Mouse (Mus musculus): ENCODE data around the gene Faf2. TPM values are rescaled to one million over a fixed set of nuclear protein-coding genes. Genes with fewer than 3 reads are reported as not detected.

Gene Faf2
- polyA plus RNA-seq, 1 experiment from 2014 or later: 64.9 TPM

GRCm38 (mm10) chr13:54650461-54650860 lies 28.9 kb downstream of the Faf2 start:
- no peak overlapping the region for H3K4me2 ChIP-seq
- no peak overlapping the region for H3K4me3 ChIP-seq
- H3K27me3 ChIP-seq: no peaks in the 10 kb centered on the region
- ATAC-seq (ENCODE audit: low FRiP score, low read depth): no peak
- peaks cover 85% of the 10 kb centered on the region for H3K36me3 ChIP-seq
- H3K9ac ChIP-seq: no peak overlapping the region
- 97% methylated on average over 3 of the region's 3 CpGs for WGBS
- H3K9me3 ChIP-seq: no peaks in the 10 kb centered on the region
- H3K27ac ChIP-seq (replicated peaks): no peak overlapping the region
- H3K4me1 ChIP-seq (replicated peaks): no peaks in the 10 kb centered on the region

- Histone ChIP-seq H3K9me3 (no peaks in the 10 kb centered on the region), H3K27ac (replicated peaks) (no peak overlapping the region), H3K4me1 (replicated peaks) (no peaks in the 10 kb centered on the region), H3K27me3 (no peaks in the 10 kb centered on the region), H3K36me3 (peaks cover 62% of the 10 kb centered on the region), H3K4me3 (no peak overlapping the region), H3K9ac (no peak overlapping the region), H3K4me2 (no peak overlapping the region)
- 51% methylated on average over 5 of the region's 5 CpGs for WGBS
- ATAC-seq (ENCODE audit: low FRiP score, low read depth): no peak
Observed at GRCm38 (mm10) chr13:54660877-54661276, 39.3 kb downstream of the Faf2 start.

- H3K9me3 ChIP-seq: no peaks in the 10 kb centered on the region
Observed at GRCm38 (mm10) chr13:54661358-54661757, 39.8 kb downstream of the Faf2 start.

GRCm38 (mm10) chr13:54663999-54664398 lies 42.4 kb downstream of the Faf2 start:
- Histone ChIP-seq H3K36me3 (peaks cover 34% of the 10 kb centered on the region), H3K9ac (no peak overlapping the region), H3K27me3 (no peaks in the 10 kb centered on the region), H3K4me2 (no peak overlapping the region), H3K9me3 (no peaks in the 10 kb centered on the region), H3K27ac (replicated peaks) (no peak overlapping the region), H3K4me1 (replicated peaks) (no peaks in the 10 kb centered on the region), H3K4me3 (no peak overlapping the region)
- no peak for ATAC-seq (ENCODE audit: low FRiP score, low read depth)
- 93% methylated on average over 4 of the region's 4 CpGs for WGBS

More at GRCm38 (mm10) chr13:54661358-54661757, 39.8 kb downstream of the Faf2 start:
- Histone ChIP-seq H3K36me3 (peaks cover 59% of the 10 kb centered on the region), H3K4me2 (no peak overlapping the region), H3K27me3 (no peaks in the 10 kb centered on the region), H3K4me3 (no peak overlapping the region), H3K27ac (replicated peaks) (no peak overlapping the region), H3K9ac (no peak overlapping the region), H3K4me1 (replicated peaks) (no peaks in the 10 kb centered on the region)
- 77% methylated on average over 12 of the region's 12 CpGs for WGBS
- no peak for ATAC-seq (ENCODE audit: low FRiP score, low read depth)

- Histone ChIP-seq H3K27me3 (no peaks in the 10 kb centered on the region), H3K27ac (replicated peaks) (no peak overlapping the region), H3K9ac (no peak overlapping the region), H3K4me3 (no peak overlapping the region), H3K4me1 (replicated peaks) (no peaks in the 10 kb centered on the region), H3K9me3 (no peaks in the 10 kb centered on the region), H3K36me3 (peaks cover 32% of the 10 kb centered on the region), H3K4me2 (no peak overlapping the region)
- no peak for ATAC-seq (ENCODE audit: low FRiP score, low read depth)
- WGBS: 91% methylated on average over 1 of the region's 1 CpGs
Observed at GRCm38 (mm10) chr13:54664509-54664908, 42.9 kb downstream of the Faf2 start.

GRCm38 (mm10) chr13:54665062-54665461 lies 43.5 kb downstream of the Faf2 start:
- H3K27me3 ChIP-seq: no peaks in the 10 kb centered on the region
- no peak for ATAC-seq (ENCODE audit: low FRiP score, low read depth)
- H3K27ac ChIP-seq (replicated peaks): no peak overlapping the region
- 97% methylated on average over 7 of the region's 7 CpGs for WGBS
- H3K9me3 ChIP-seq: no peaks in the 10 kb centered on the region
- H3K4me1 ChIP-seq (replicated peaks): no peaks in the 10 kb centered on the region
- H3K9ac ChIP-seq: no peak overlapping the region
- H3K4me3 ChIP-seq: no peak overlapping the region
- H3K36me3 ChIP-seq: peaks cover 28% of the 10 kb centered on the region
- no peak overlapping the region for H3K4me2 ChIP-seq

- Histone ChIP-seq H3K36me3 (no peaks in the 10 kb centered on the region), H3K4me2 (no peak overlapping the region), H3K9ac (no peak overlapping the region), H3K4me3 (no peak overlapping the region), H3K27ac (replicated peaks) (no peak overlapping the region), H3K9me3 (no peaks in the 10 kb centered on the region), H3K4me1 (replicated peaks) (no peaks in the 10 kb centered on the region), H3K27me3 (no peaks in the 10 kb centered on the region)
- ATAC-seq (ENCODE audit: low FRiP score, low read depth): no peak
- 61% methylated on average over 2 of the region's 2 CpGs for WGBS
Observed at GRCm38 (mm10) chr13:54670491-54670890, 48.9 kb downstream of the Faf2 start.

GRCm38 (mm10) chr13:54675895-54676590 lies 54.5 kb downstream of the Faf2 start:
- no peak for ATAC-seq (ENCODE audit: low FRiP score, low read depth)
- WGBS: 74% methylated on average over 11 of the region's 11 CpGs
- H3K9me3 ChIP-seq: no peaks in the 10 kb centered on the region
- no peaks in the 10 kb centered on the region for H3K4me1 ChIP-seq (replicated peaks)
- no peak overlapping the region for H3K4me2 ChIP-seq
- H3K27ac ChIP-seq (replicated peaks): no peak overlapping the region
- H3K36me3 ChIP-seq: peaks cover 15% of the 10 kb centered on the region
- no peaks in the 10 kb centered on the region for H3K27me3 ChIP-seq
- no peak overlapping the region for H3K9ac ChIP-seq
- no peak overlapping the region for H3K4me3 ChIP-seq

GRCm38 (mm10) chr13:54678263-54678662 lies 56.7 kb downstream of the Faf2 start:
- H3K4me2 ChIP-seq: no peak overlapping the region
- WGBS: 83% methylated on average over 4 of the region's 4 CpGs
- H3K9me3 ChIP-seq: no peaks in the 10 kb centered on the region
- H3K36me3 ChIP-seq: peaks cover 37% of the 10 kb centered on the region
- H3K4me3 ChIP-seq: no peak overlapping the region
- no peaks in the 10 kb centered on the region for H3K4me1 ChIP-seq (replicated peaks)
- no peak for ATAC-seq (ENCODE audit: low FRiP score, low read depth)
- no peak overlapping the region for H3K9ac ChIP-seq
- H3K27me3 ChIP-seq: no peaks in the 10 kb centered on the region
- no peak overlapping the region for H3K27ac ChIP-seq (replicated peaks)

- 81% methylated on average over 17 of the region's 17 CpGs for WGBS
Observed at GRCm38 (mm10) chr13:54680184-54680853, 58.7 kb downstream of the Faf2 start.

GRCm38 (mm10) chr13:54681291-54681690 lies 59.7 kb downstream of the Faf2 start:
- WGBS: 87% methylated on average over 8 of the region's 8 CpGs
- Histone ChIP-seq H3K9me3 (no peaks in the 10 kb centered on the region), H3K27ac (replicated peaks) (no peak overlapping the region), H3K27me3 (no peaks in the 10 kb centered on the region), H3K36me3 (peaks cover 48% of the 10 kb centered on the region), H3K4me2 (no peak overlapping the region), H3K4me3 (no peak overlapping the region), H3K9ac (no peak overlapping the region), H3K4me1 (replicated peaks) (peaks cover 26% of the 10 kb centered on the region)
- ATAC-seq (ENCODE audit: low FRiP score, low read depth): no peak

More at GRCm38 (mm10) chr13:54680184-54680853, 58.7 kb downstream of the Faf2 start:
- H3K36me3 ChIP-seq: peaks cover 48% of the 10 kb centered on the region
- no peak for ATAC-seq (ENCODE audit: low FRiP score, low read depth)
- H3K4me3 ChIP-seq: no peak overlapping the region
- peaks cover 17% of the 10 kb centered on the region for H3K4me1 ChIP-seq (replicated peaks)
- no peak overlapping the region for H3K9ac ChIP-seq
- no peaks in the 10 kb centered on the region for H3K27me3 ChIP-seq
- no peak overlapping the region for H3K4me2 ChIP-seq
- no peak overlapping the region for H3K27ac ChIP-seq (replicated peaks)
- no peaks in the 10 kb centered on the region for H3K9me3 ChIP-seq

- Histone ChIP-seq H3K27ac (replicated peaks) (no peak overlapping the region), H3K9ac (no peak overlapping the region), H3K4me2 (no peak overlapping the region), H3K36me3 (peaks cover 48% of the 10 kb centered on the region), H3K27me3 (no peaks in the 10 kb centered on the region), H3K9me3 (no peaks in the 10 kb centered on the region), H3K4me3 (no peak overlapping the region), H3K4me1 (replicated peaks) (peaks cover 31% of the 10 kb centered on the region)
- no peak for ATAC-seq (ENCODE audit: low FRiP score, low read depth)
- 86% methylated on average over 3 of the region's 3 CpGs for WGBS
Observed at GRCm38 (mm10) chr13:54683301-54683700, 61.7 kb downstream of the Faf2 start.

Measured in hindbrain, embryonic 15.5 days (tissue).